Mouse (Mus musculus) midbrain, embryonic 11.5 days (tissue): ENCODE data around the gene Ccdc60. TPM values are rescaled to one million over a fixed set of nuclear protein-coding genes. Genes with fewer than 3 reads are reported as not detected.

ENCODE experiments used
- ATAC-seq: fragments of 200-750 bp; cut with Nextera tagmentation; 2 replicates; pipeline ENCODE4 v1.8.0; 2017; ENCODE audit warnings: moderate TSS enrichment, moderate library complexity; ENCODE audit not compliant: low FRiP score
- DNase-seq: peaks from one replicate; pipeline ENCODE4 v3.0.0; 2015; ENCODE audit warnings: low spot score; ENCODE audit errors: missing footprints
- H3K27ac ChIP-seq: fragments of 300-500 bp; sonication (generic); 2 replicates; pipeline ENCODE4 v1.5.1; 2014; ENCODE audit warnings: low read depth, low read length
- H3K27me3 ChIP-seq: fragments of 300-500 bp; sonication (generic); 2 replicates; pipeline ENCODE4 v1.6.1; 2014; ENCODE audit warnings: mild to moderate bottlenecking, low read length, moderate library complexity, mixed read lengths; ENCODE audit not compliant: control insufficient read depth, insufficient read depth
- H3K36me3 ChIP-seq: fragments of 300-500 bp; sonication (generic); 2 replicates; pipeline ENCODE4 v1.6.1; 2014; ENCODE audit warnings: mild to moderate bottlenecking, low read length, moderate library complexity, mixed read lengths; ENCODE audit not compliant: control insufficient read depth, insufficient read depth
- H3K4me1 ChIP-seq: fragments of 300-500 bp; sonication (generic); 2 replicates; pipeline ENCODE4 v1.6.1; 2014; ENCODE audit warnings: low read length; ENCODE audit not compliant: control insufficient read depth, insufficient read depth
- H3K4me2 ChIP-seq: fragments of 300-500 bp; sonication (generic); 2 replicates; pipeline ENCODE4 v1.6.1; 2014; ENCODE audit warnings: mild to moderate bottlenecking, moderate library complexity
- H3K4me3 ChIP-seq: fragments of 300-500 bp; sonication (generic); 2 replicates; pipeline ENCODE4 v1.5.1; 2014; ENCODE audit warnings: low read depth, low read length
- H3K9ac ChIP-seq: fragments of 300-500 bp; sonication (generic); 2 replicates; pipeline ENCODE4 v1.6.1; 2014; ENCODE audit warnings: low read length
- H3K9me3 ChIP-seq: fragments of 300-500 bp; sonication (generic); 2 replicates; pipeline ENCODE4 v1.6.1; 2016; ENCODE audit warnings: low read length; ENCODE audit not compliant: control insufficient read depth
- WGBS: fragments of 180-500 bp; shearing (Covaris S2); extraction: QIAGEN DNeasy Blood & Tissue Kit; methylation state at CpG from one replicate; pipeline ENCODE4 v1.1.7; 2014; 5-methylcytosine and 5-hydroxymethylcytosine counted together
- polyA plus RNA-seq: library from polyadenylated mRNA; unstranded; fragments of >200 nt; fragmentation: Nextera tagmentation; extraction: Ambion mirVana; gene quantifications from 2 replicates; pipeline ENCODE4 v1.2.1, GENCODE M21; 2014

The Ccdc60 gene
- polyA plus RNA-seq, 1 experiment from 2014 or later = 1.9 TPM

DNA sequence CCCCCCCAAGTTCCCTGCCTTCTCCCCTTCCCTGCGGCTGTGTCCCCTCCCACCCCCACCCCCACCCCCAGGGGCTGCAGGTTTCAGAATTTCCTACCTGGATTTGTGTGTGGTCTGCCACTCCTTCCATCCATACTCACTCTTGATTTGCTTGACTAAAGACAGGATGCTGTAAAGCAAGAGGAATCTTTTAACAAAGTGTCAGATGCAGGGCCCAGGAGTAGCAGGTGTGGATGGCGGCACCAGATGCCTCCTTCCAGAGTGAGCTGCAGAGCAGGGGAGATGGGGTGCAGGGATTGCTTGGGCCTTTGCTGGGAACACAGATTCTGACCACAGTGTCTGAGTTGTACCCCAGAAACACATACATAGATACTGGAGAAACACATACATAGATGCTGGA lies 148.1 kb downstream of the Ccdc60 start:
- H3K27me3 ChIP-seq = no peaks in the 10 kb centered on the region
- WGBS = 66% methylated on average over 2 of the region's 2 CpGs
- H3K27ac ChIP-seq = no peak overlapping the region
- no peaks in the 10 kb centered on the region for H3K9me3 ChIP-seq
- no peak overlapping the region for H3K4me3 ChIP-seq
- H3K9ac ChIP-seq = no peak overlapping the region
- H3K4me1 ChIP-seq = no peaks in the 10 kb centered on the region
- no peaks in the 10 kb centered on the region for H3K36me3 ChIP-seq
- DNase-seq (no peak), ATAC-seq (no peak)
- no peak overlapping the region for H3K4me2 ChIP-seq

DNA sequence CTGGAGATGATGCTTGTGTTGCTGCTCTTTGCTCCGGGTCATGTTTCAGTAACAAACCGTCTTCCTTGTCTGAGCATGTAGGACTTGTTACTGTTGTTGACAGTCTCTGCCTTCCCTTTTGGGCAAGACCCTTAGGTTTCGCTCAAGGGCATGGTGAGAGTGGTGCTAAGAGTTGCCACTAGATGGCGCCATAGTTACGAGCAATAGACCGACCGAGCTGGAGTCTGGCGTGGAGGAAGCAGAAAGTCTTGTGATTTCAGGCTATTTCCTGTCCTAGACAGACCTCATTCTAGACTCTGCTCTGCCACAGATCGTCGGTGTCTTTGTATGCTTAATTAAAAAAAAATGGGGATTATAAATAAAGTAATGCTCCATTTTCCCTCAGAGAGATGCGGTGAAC lies 165.4 kb downstream of the Ccdc60 start:
- H3K4me2 ChIP-seq = no peak overlapping the region
- 0 out of 2 replicates have a peak, but pooled peaks cover 2% of the 10 kb centered on the region for H3K4me1 ChIP-seq
- WGBS = 13% methylated on average over 11 of the region's 11 CpGs
- peak; percentile 50; the same call in 1 of the 2 replicates for ATAC-seq
- DNase-seq = peak; percentile 98
- no peaks in the 10 kb centered on the region for H3K27me3 ChIP-seq
- no peak overlapping the region for H3K27ac ChIP-seq
- no peaks in the 10 kb centered on the region for H3K36me3 ChIP-seq
- no peak overlapping the region for H3K4me3 ChIP-seq
- H3K9me3 ChIP-seq = no peaks in the 10 kb centered on the region
- no peak overlapping the region for H3K9ac ChIP-seq

DNA sequence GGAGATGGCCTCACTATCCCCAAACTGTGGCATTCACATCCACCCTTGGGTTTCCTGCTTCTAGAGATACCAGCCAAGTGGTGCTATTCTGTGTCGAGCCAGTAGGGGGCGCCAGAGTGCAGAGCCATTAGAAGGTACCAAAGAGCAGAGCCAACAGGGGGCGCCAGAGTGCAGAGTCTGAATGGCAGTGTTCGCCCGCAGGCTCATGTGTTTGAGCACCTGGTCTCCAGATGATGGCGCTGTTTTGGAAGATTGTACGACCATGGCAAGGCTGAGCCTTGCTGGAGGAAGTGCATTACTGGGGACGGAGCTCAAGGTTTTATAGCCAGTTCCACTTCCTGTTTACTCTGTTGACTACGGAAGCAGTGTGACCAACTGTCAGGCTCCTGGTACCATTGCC lies 172.2 kb downstream of the Ccdc60 start:
- no peak for ATAC-seq
- Histone ChIP-seq H3K4me3 (no peak overlapping the region), H3K36me3 (no peaks in the 10 kb centered on the region), H3K9me3 (no peaks in the 10 kb centered on the region), H3K4me2 (no peak overlapping the region), H3K27ac (no peak overlapping the region), H3K9ac (no peak overlapping the region), H3K27me3 (no peaks in the 10 kb centered on the region), H3K4me1 (no peaks in the 10 kb centered on the region)
- 45% methylated on average over 9 of the region's 9 CpGs for WGBS
- DNase-seq = peak; percentile 96

DNA sequence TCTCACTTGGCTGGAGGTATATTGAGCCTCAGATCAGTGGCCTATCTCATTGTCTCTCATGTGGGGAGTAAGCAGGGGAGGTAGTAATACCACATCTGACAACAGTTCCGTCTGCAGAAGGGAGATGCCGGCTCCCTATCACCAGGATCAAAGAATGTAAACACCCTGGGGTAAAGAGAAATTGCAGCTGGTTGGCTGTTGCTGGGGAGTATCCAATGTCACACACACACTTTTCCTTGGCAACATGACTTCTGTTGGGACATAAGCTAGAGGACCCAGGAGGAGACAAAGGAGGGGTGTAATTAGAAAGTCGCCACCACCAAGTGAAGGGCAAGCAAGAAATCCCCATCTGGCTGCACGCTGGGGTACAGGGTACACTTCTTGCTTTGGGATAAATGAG lies 172.7 kb downstream of the Ccdc60 start:
- no peaks in the 10 kb centered on the region for H3K4me1 ChIP-seq
- WGBS = 77% methylated on average over 4 of the region's 4 CpGs
- ATAC-seq = no peak
- H3K4me2 ChIP-seq = no peak overlapping the region
- H3K27me3 ChIP-seq = no peaks in the 10 kb centered on the region
- H3K36me3 ChIP-seq = no peaks in the 10 kb centered on the region
- no peak overlapping the region for H3K9ac ChIP-seq
- H3K9me3 ChIP-seq = no peaks in the 10 kb centered on the region
- DNase-seq = no peak
- H3K27ac ChIP-seq = no peak overlapping the region
- H3K4me3 ChIP-seq = no peak overlapping the region

DNA sequence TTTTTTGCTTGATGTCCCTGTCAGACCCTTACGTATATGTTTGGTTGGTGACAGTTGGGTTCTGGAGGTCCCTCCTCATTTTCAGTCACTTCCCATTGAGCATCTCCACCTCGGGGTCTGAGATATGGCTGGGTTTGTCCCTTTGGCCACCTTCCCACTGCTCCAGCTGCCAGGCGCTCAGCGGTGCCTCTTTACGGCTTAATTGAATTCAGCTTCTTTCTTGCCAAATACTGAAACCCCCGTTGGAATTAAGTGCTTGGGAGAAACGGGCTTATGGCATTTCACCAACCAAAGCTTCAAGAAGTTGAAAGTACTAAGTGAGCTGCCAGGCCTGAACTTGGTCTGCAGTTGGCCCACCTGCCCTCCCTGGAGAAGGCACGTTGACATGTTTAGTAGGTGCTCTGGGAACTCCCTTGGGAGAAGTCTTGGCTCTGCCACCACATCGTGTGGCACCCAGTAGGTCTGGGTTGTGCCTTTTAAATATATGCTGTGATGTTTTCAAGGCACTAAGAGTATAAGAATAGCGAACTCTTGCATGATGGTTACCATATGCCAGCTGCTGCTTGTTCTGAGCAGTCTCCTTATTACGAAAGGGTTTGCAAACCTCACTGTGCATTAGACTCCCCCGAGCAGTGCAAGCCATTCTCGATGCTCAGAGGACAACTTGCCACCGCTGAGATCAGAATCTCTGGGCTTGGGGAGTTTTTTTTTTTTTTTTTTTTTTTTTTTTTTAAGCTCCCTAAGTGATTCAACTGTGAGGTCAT lies 173.5 kb downstream of the Ccdc60 start:
- no peak overlapping the region for H3K27ac ChIP-seq
- WGBS = 85% methylated on average over 14 of the region's 14 CpGs
- H3K27me3 ChIP-seq = no peaks in the 10 kb centered on the region
- DNase-seq (no peak), ATAC-seq (no peak)
- no peak overlapping the region for H3K9ac ChIP-seq
- no peaks in the 10 kb centered on the region for H3K36me3 ChIP-seq
- H3K4me3 ChIP-seq = no peak overlapping the region
- no peak overlapping the region for H3K4me2 ChIP-seq
- no peaks in the 10 kb centered on the region for H3K4me1 ChIP-seq
- no peaks in the 10 kb centered on the region for H3K9me3 ChIP-seq

DNA sequence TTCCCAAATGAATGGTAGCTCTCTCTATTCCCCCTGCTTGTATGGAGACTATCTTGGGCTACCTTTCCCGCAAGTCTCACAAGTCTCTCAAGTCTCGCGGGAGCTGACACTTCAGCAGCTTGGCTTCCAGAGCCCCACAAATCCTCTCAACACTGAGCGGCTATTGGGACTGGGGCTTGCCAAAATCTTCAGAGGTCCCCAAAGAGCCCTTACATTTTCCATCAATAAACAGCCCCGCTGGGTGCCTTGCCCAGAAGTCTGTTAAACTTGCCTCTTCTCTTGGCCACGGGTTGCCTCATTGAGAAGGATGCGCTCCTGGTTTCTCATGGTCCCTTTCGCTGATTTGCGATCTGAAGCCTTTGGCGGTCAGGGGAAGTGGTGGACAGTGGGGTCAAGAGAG lies 180.1 kb downstream of the Ccdc60 start:
- WGBS = 94% methylated on average over 10 of the region's 10 CpGs
- ATAC-seq (no peak), DNase-seq (no peak)
- Histone ChIP-seq H3K4me3 (no peak overlapping the region), H3K36me3 (no peaks in the 10 kb centered on the region), H3K4me2 (no peak overlapping the region), H3K27me3 (no peaks in the 10 kb centered on the region), H3K9me3 (no peaks in the 10 kb centered on the region), H3K9ac (no peak overlapping the region), H3K27ac (no peak overlapping the region), H3K4me1 (no peaks in the 10 kb centered on the region)

DNA sequence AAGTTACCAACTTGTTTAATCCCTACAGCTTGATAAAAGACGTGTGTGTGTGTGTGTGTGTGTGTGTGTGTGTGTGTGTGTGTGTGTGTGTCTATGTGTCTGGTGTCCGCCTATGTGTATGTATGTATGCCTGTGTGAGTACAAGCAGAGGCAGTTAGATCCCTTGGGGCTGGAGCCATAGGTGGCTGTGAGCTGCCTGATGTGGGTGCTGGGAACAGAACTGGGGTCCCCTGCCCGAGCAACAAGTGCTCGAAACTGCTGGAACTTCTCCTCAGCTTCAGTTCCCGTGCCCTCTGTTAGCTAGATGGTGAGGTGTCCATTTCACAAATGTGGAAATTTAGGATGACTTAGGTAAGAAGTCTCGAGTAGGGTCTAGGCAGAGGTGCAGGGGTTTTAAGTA lies 204.6 kb downstream of the Ccdc60 start:
- DNase-seq (no peak), ATAC-seq (no peak)
- Histone ChIP-seq H3K27ac (no peak overlapping the region), H3K4me3 (no peak overlapping the region), H3K9me3 (no peaks in the 10 kb centered on the region), H3K4me1 (no peaks in the 10 kb centered on the region), H3K4me2 (no peak overlapping the region), H3K27me3 (peaks cover 10% of the 10 kb centered on the region; the same call in 1 of the 2 replicates), H3K36me3 (no peaks in the 10 kb centered on the region), H3K9ac (no peak overlapping the region)
- 84% methylated on average over 6 of the region's 6 CpGs for WGBS

DNA sequence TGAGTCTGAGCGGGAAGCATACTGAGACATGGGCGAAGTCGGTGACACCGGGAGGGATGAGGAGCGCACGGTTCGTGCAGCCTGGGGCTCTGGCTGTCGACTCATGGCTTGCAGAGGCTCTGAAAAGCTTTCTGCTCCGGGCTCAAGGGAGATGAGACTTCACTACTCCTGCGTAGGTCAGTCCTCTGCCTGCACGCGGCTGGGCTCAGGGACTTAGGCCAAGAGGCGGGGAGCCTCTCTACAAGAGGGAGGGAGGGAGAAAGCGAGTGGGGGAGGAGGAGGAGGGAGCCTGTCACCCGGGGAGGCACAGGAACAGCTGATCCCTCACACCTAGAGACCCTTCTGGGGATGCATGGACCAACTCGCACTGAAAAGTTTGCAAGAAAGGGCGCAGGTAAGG lies 205.7 kb downstream of the Ccdc60 start, which contains the start of gene Tmem233:
Gene Tmem233, minus strand, starts transcription at position 164 of the 400 bp plus-strand sequence.
- Histone ChIP-seq H3K27me3 (peaks cover 10% of the 10 kb centered on the region; the same call in 1 of the 2 replicates), H3K4me2 (no peak within 1 kb of the TSS), H3K36me3 (no peaks in the 10 kb centered on the region), H3K4me3 (no peak within 1 kb of the TSS), H3K27ac (no peak within 1 kb of the TSS), H3K4me1 (no peaks in the 10 kb centered on the region), H3K9ac (no peak within 1 kb of the TSS), H3K9me3 (no peaks in the 10 kb centered on the region)
- DNase-seq = no peak
- no peak for ATAC-seq
- 12% methylated on average over 17 of the region's 17 CpGs for WGBS

DNA sequence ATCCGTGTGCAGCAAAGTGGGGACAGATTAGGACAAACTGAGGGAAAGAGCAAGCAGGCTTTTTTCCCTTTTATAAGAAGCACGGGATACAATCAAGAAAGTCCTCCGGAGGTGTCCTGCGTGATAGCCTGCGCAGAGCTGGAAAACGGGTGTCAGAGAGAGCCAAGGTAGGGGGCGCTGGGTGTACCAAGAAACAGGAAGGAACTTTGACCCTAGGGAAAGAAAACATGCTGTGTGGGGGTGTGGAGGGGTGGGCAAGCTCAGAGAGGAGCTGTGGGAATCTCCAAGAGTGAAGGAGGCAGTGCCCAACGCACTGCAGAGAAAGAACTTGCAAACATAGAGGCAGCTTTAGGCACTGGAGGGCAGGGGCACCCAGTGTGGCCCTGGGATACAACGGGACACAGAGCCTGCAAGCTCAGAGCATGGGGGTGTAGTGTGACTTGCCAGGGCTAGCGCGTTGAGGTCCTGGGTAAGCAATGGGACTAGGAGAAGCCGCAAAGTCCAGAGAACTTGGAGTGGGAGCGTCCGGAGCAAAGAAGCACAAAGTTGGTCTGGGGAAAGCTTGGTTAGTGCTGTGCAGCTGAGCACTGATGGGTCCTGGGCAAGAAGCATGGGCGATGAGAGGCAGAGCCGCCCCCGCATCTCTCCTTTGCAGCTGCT lies 206.4 kb downstream of the Ccdc60 start:
- H3K9me3 ChIP-seq = no peaks in the 10 kb centered on the region
- no peak overlapping the region for H3K4me2 ChIP-seq
- peaks cover 10% of the 10 kb centered on the region; the same call in 1 of the 2 replicates for H3K27me3 ChIP-seq
- H3K4me3 ChIP-seq = no peak overlapping the region
- 27% methylated on average over 17 of the region's 17 CpGs for WGBS
- no peaks in the 10 kb centered on the region for H3K36me3 ChIP-seq
- no peak overlapping the region for H3K27ac ChIP-seq
- no peak for DNase-seq
- no peaks in the 10 kb centered on the region for H3K4me1 ChIP-seq
- H3K9ac ChIP-seq = no peak overlapping the region
- no peak for ATAC-seq
